Mouse (Mus musculus) cerebellum, postnatal 25 days (tissue): ENCODE data around the gene Pdss2.
A peak's percentile ranks its signal among the peaks of the same experiment; 100 is the strongest.

Experiments
- DNase-seq, 2 experiments: peaks; one replicate each; pipeline ENCODE4 v3.0.0; 2021; ENCODE audit warnings: mixed read lengths in 2 of 2

Pdss2 gene

DNA sequence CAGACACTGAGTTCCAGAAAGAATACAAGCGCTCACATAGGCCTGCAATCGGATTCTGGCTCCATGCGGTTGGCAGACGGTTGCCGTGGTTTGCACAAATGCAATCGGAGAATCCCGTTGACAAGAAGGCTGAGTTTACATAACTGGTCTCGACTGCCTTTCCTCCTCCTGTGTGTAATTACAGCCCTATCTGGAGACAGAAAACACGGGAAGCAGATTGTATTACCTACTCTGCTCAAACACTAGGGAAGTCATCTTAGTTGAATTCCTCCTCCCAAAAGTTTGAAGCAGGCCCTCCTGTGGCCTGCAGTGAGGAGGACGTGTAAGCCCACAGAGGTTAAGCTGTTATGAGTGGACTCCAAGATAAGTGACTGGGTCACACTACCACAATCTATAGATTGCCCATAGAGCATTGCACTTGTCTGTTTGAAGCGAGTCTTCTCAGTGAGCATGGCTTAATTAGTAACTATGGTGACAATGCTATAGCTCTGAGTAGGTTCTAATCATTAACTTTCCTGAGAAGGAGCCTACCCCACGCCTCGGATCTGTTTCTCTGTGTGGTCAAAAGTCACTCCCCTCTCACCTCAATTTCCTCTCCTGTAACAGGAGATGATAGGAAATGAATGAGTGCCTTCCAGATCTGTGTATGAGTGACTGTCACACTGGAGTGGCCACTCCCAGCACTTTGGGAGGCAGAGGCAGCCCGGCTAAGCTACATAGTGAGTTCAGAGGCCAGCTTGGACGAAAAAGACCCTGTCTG is 219.9 kb downstream of the Pdss2 start:
- no peak for DNase-seq

- no peak for DNase-seq
Measured at GRCm38 (mm10) chr10:43448656-43449055, 227.4 kb downstream of the Pdss2 start.

DNA sequence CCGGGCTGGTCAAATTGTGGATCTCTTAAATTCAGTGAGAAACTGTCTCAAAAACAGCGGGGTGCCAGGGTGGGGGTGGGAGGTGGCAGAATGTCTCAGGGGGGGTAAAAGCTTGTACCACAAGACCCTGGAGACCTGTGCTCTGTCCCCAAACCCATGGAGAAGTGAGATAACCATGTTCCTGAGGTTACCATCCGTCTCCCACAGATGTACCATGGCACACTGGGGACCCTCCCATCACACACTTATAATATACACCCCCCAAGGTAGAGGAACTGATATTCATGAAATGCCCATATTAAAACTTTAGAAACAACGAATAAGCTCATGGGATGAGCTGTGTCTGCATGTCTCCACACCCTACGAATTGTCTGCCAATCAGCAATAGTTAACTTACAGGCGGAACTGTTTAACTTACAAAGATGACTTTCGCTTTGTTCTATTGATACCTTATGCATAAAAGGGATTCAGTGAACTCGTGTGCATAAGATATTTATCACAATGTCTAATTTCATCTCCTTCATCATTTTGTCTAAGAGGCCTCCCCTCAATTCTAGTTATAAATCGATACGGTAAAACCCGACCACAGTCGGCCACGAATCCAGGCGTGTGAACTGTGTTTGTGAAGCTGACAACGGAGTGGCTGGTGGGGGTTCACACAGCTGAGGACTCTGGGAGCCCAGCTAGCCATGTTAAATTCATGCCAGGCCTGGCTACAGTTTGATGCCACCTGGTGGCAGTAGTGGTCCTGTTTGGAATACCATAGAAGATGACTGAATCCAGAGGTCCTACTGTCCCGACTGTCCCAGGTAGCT is 230.8 kb downstream of the Pdss2 start:
- peak; percentile 78 to 89 for DNase-seq

- no peak for DNase-seq
Measured at GRCm38 (mm10) chr10:43452663-43452996, 231.3 kb downstream of the Pdss2 start.

- DNase-seq: no peak
Measured at GRCm38 (mm10) chr10:43454219-43454618, 232.9 kb downstream of the Pdss2 start.

DNA sequence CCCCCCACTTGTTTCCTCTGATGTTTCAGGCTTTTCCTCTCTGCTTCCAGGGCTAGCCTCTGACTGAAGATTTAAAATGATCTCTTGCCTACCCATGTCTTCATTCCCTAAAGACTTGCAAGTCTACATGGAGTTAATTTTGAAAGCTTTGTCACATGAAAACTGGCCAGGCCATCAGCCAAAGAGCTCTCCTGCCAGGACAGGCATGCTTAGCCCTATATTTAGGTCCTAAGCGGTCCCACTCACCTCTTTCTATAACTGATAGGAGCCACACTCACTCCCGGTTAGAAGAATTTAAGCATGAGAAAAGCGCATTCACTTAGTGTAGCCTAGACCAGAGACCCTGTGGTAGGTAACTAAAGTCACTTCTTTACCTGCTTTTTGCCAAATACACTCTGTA is 233.4 kb downstream of the Pdss2 start:
- no peak for DNase-seq

GRCm38 (mm10) chr10:43462821-43463220 is 241.5 kb downstream of the Pdss2 start:
- DNase-seq: no peak

DNA sequence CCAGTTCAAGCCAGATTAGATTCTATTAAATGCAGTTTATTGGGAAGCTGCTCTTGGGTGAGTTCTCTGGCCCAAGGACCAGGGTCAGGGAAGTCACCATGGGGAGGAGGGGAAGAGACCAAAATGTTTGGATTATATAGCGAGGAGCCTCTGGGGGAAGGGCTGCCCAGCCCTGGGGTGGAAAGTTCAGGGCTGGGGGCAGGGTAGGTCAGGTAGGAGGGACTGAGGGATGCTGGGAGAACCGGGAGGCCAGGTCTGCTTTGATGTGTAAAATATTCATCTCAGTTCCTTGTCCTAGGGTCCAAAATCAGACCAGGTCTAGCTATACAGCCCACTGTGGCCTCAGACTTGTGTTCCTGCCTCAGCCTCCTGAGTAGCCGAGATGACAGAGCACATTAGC is 241.9 kb downstream of the Pdss2 start:
- DNase-seq: no peak

DNA sequence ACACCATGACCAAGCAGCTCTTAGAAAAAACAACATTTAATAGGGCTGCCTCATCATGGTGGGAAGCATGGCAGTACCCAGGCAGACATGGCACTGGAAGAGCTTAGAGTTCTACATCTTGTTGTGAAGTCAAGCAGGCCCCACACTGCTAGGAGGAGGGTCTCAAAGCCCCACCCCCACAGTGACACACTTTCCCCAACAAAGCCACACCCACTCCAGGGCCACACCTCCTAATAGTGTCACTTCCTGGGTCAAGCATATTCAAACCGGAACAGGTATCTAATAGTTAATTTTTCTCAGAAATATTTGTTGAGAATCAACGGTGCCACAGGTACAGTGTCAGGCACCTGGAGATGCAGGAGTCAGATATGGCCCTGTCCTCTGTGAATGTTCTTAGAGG is 244.9 kb downstream of the Pdss2 start:
- no peak for DNase-seq

- DNase-seq: no peak
Measured at GRCm38 (mm10) chr10:43467659-43468058, 246.4 kb downstream of the Pdss2 start.

GRCm38 (mm10) chr10:43468293-43468692 is 247.0 kb downstream of the Pdss2 start:
- DNase-seq: no peak

GRCm38 (mm10) chr10:43475376-43475775 is 254.1 kb downstream of the Pdss2 start:
- peak in 1 of 2 experiments; percentile 43 for DNase-seq

DNA sequence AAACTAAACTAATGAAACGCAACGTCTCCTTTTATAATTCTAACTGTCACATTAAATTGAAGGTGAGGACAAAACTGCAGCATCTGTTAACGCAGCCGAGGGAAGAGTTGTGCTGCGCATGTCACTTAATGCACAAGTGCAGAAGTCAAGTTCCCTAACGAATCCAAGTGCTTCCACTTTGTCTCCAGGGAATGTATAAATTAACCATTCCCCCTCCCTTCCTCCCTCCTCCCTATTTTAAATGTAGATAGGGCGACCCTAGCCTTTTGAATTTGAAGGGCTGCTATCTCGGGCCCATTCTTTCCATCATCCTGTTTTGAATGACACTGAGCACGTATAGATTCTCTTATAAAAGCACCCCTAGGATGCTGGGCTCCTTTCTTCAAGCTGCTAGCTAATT is 256.2 kb downstream of the Pdss2 start:
- DNase-seq: no peak

DNA sequence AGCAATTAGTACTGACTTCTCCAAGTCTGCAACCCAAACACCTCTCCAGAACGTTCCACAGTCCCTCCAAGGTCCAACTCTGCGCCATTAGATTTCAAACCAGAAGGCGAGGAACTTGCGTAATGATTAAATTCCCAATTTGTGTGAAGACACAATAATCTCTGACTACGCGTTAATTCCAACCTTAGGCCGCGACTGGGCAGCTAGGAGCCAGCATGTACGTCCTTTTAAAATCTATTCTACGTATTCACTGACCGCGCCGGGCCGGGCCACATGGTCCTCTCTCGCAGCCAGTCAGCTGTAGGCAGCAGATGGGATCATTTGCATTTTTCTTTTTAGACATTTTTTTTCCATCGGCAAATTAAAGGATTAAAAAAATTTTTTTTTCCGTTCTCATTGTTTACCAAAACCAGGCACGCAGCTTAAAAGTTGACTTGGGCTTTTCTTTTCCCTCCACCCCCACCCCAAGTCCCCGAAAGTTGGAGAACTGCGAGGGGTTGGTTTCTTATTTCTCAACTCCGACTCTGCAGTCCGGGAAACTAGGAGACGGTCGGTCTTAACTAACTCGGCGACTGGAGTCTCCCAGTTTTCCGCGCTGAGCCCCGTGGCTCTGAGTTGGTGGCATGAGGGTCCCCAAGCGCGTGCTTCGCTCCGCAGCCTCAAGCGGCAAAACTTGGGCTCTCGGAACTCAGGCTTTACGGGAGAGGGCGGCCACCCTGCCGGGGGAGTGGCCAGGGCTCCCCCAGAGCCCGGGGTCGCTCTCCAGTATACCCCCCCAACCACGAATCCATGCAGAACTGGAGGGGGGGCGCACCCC is 256.8 kb downstream of the Pdss2 start:
- DNase-seq: peak; percentile 42 to 60

GRCm38 (mm10) chr10:43478751-43479435 is 257.6 kb downstream of the Pdss2 start, which contains the start of gene Bend3:
Gene Bend3 (plus strand): TSS chr10:43478831.
- DNase-seq: peak; percentile 70 to 78

DNA sequence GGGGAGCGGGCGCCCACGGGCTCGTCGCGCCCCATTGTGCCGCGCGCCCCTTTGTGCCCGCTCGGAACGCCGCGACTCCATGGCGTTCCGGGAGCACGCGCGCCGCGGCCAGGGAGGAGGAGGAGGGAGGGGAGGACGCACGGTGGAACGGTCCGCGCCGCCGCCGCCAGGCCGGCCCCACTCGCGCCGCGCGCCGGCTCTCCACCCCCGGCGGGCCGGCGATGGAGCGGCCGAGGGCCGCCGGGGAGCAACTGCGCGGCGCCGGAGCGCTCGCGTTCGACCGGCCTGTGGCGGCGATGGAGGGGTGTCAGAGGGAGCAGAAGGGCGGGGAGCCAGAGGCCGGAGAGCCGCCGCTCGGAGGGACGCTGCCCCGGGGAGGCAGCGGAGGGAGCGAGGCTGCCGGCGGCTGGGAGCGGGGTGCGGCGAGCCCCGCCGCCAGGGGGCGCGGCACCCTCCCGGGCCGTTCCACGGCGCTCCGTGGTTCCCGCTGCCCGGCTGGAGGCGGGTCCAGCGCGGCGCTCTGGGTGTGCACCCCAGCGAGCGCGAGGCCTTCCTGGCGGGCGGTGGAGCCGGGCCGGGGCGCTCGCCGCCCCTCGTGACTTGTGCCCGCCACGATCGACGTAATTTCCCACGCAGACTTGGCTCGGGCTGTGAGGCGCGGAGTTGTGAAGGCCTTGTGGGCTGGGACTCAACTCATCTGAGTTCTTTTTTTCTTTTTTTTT is 258.3 kb downstream of the Pdss2 start:
- DNase-seq: peak; percentile 83 to 85

- no peak for DNase-seq
Measured at GRCm38 (mm10) chr10:43480227-43480849, 259.1 kb downstream of the Pdss2 start.

DNA sequence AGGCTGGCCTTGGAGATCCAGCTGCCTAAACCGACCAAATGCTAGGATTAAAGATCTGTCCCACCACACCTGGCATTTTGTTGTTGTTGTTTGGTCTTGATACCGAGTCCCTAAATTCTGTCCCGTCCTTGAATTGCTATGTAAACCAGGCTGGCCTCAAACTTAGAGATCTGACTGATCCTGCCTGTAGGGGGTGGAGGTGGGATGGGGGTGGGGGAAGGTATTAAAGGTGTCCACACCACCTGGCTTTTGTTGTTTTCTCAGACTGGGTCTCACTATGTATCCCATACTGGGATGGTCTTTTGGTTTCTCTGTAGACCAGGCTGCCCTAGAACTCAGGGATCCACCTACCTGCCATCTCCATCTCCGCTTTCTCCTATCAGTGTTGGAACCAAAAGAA is 259.9 kb downstream of the Pdss2 start:
- DNase-seq: no peak

DNA sequence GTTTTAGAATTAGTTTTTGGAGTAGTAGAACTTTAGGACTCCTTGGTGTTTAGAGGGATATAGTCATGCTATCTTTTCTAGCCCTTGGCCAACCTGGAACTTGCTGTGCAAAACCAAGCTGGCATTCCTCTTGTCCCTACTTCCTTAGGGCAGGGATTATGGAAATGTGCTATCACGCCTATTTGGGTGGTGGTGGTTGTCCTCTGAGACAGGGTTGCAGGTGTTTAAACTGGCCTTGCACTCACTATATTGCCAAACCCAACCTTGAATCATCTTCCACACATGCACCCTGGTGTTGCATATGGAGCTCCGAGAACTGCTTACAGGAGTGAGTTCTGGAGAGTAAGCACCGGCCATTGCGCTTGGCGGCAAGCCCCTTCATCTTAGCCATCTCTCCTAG is 260.7 kb downstream of the Pdss2 start:
- DNase-seq: no peak

- DNase-seq: no peak
Measured at GRCm38 (mm10) chr10:43483426-43483995, 262.2 kb downstream of the Pdss2 start.

GRCm38 (mm10) chr10:43485751-43486268 is 264.5 kb downstream of the Pdss2 start:
- no peak for DNase-seq
